Mouse (Mus musculus): ENCODE data around the gene Gprc5c. TPM values are rescaled to one million over a fixed set of nuclear protein-coding genes. Genes with fewer than 3 reads are reported as not detected.

The Gprc5c gene
- total RNA-seq, 2 experiments from 2014 or later = 4.3 to 6.5 TPM

- no peak for DNase-seq (ENCODE audit: low spot score in 2 of 2)
Measured at GRCm38 (mm10) chr11:114867361-114868235, 16.6 kb downstream of the Gprc5c start.

DNA sequence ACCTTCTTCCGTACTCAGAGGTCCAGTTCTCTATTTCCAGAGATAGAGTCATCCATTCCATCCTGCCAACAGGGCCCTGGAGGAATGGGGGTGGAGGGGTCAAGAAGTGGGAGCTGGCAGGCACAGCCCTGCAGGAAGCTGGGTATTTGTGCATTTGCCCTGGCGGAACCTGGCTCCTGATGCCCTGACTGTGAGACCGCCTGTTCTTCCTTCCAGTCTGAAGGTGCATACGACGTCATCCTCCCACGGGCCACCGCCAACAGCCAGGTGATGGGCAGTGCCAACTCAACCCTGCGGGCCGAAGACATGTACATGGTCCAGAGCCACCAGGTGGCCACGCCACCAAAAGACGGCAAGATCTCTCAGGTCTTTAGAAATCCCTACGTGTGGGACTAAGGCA is 17.3 kb downstream of the Gprc5c start:
- DNase-seq (ENCODE audit: low spot score in 2 of 2) = no peak

- no peak for DNase-seq (ENCODE audit: low spot score in 2 of 2)
Measured at GRCm38 (mm10) chr11:114869787-114870186, 18.8 kb downstream of the Gprc5c start.

- DNase-seq (ENCODE audit: low spot score in 2 of 2) = no peak
Measured at GRCm38 (mm10) chr11:114871540-114871939, 20.6 kb downstream of the Gprc5c start.

- DNase-seq (ENCODE audit: low spot score in 2 of 2) = no peak
Measured at GRCm38 (mm10) chr11:114873022-114873817, 22.3 kb downstream of the Gprc5c start.

GRCm38 (mm10) chr11:114874226-114875145 is 23.5 kb downstream of the Gprc5c start:
- no peak for DNase-seq (ENCODE audit: low spot score in 2 of 2)

DNA sequence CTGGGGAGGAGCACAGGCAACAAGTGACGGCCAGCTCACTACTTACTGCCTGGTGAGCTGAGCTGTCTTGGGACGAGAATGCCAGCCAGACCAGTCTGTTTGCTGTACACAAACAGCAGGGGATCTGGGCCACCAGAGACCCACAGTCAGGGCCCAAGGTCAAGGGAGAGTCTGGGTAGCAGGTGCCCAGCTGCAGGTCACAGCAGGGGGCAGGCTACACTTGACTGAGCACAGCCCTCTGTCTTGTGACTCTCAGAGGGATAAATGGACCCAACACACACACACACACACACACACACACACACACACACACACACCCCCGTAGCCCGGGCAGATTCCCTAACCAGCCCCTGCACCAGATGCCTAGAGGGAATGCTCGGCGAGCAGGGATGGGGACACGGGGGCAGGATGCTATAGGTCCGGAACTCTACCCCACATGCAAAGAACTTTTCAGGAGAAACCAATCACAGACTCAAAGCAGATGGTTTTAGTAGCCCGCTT is 24.4 kb downstream of the Gprc5c start:
- DNase-seq (ENCODE audit: low spot score in 2 of 2) = no peak

GRCm38 (mm10) chr11:114876176-114876575 is 25.2 kb downstream of the Gprc5c start:
- DNase-seq (ENCODE audit: low spot score in 2 of 2) = no peak

DNA sequence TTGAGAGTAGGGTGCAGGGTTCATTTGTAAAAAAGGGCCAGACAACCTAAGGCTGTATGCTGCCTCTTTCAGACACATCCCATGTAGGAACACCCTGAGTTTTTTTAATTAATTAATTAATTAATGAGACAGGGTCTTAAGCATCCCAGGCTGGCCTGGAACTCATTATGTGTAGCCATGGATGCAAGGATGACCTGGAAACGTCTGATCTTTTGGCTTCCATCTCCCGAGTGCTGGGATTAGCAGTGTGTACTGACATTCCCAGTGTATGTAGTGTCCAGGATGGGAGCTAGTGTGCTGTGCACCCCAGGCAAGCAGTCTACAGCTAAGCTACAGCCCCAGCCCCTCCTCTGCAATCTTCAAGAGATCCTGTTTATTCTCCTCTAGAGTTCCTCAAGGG is 25.7 kb downstream of the Gprc5c start:
- DNase-seq (ENCODE audit: low spot score in 2 of 2) = no peak

DNA sequence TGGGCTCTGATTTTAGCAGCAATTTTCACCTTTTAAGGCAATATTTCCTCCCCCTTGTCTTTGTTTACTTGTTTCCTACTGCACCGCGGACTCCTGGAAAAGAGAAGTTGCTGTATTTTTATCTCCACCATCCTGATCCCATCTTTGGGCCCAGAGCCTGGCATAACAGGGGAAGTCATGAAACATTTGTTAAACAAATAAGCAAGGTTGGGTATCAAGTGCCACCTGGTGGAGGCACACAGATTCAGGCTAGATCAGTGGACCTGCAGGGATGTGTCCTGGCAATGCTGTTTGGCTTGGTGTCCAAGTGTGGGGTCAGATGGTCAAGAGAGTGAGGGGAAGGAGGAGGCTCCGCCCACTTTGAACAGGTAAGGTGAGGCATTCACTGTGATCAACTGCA is 26.2 kb downstream of the Gprc5c start:
- DNase-seq (ENCODE audit: low spot score in 2 of 2) = peak; percentile 36 to 42

GRCm38 (mm10) chr11:114879666-114880065 is 28.7 kb downstream of the Gprc5c start:
- no peak for DNase-seq (ENCODE audit: low spot score in 2 of 2)

DNA sequence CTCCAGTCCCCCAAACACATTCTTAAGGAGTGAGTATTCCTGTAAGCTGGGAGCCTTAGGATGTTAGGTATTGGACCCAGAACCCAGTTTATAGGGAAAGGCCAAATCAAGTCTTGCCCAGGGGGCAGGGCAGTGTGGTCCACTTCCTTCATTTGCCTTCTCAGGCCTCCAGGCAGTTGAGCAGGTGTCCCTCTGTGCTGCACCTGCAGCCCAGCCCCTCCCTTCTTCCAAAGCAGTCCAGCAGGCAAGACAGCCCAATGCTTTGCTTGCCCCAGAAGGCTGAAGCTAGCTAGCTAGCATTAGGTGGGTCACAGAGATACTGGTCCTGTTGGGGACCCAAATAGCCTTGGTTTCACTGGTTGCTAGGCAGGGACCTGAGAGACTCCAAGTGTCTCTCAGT is 29.2 kb downstream of the Gprc5c start:
- no peak for DNase-seq (ENCODE audit: low spot score in 2 of 2)

DNA sequence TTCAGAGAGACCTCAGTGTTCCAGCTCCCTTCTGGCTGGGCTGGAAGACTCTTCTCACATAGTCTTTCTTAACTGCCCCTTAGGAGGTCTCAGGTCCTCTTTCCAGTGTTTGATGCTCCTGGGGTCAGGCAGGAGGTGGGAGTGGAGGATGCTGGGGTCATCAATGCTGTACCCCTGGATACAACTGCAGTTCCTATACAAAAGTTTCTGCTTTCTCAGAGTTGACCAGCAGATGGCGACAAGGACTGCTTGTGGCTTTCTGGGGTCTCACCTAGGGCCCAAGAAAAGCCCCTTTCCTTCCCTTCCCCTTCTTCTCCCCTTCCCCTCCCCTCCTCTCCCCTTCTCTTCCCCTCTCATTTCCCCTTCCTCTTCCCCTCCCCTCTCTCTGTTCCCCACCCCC is 29.6 kb downstream of the Gprc5c start:
- DNase-seq (ENCODE audit: low spot score in 2 of 2) = peak; percentile 20 to 52

DNA sequence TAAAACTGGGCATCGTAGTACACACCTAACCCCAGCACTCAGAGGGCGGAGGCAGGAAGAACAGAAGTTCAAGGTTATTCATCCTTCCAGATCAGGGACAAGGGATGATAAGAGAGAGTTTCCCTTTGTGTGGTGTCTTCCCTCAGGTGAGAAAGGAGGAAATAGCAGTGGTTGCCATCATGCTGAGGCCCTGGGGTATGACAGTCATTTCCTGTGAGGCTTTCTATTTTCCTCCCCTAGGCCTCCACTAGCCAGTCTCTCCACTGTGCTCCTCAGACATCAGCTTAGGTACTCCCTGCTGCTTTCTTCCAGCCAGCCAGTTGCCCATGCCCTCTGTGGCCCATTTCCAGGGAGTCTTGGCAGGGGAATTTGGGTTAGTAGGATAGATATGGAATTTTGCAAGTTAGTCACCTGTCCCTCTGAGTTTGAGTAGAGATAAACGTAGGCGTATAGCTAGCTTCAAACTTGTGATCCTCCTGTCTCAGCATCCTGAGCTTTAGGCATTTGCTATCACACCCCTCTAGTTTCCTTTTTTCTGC is 32.4 kb downstream of the Gprc5c start:
- no peak for DNase-seq (ENCODE audit: low spot score in 2 of 2)

GRCm38 (mm10) chr11:114884380-114885100 is 33.6 kb downstream of the Gprc5c start:
- no peak for DNase-seq (ENCODE audit: low spot score in 2 of 2)

- no peak for DNase-seq (ENCODE audit: low spot score in 2 of 2)
Measured at GRCm38 (mm10) chr11:114889991-114890518, 39.1 kb downstream of the Gprc5c start, which contains the start of gene Cd300a. Cd300a (plus strand) TSS chr11:114890041.

DNA sequence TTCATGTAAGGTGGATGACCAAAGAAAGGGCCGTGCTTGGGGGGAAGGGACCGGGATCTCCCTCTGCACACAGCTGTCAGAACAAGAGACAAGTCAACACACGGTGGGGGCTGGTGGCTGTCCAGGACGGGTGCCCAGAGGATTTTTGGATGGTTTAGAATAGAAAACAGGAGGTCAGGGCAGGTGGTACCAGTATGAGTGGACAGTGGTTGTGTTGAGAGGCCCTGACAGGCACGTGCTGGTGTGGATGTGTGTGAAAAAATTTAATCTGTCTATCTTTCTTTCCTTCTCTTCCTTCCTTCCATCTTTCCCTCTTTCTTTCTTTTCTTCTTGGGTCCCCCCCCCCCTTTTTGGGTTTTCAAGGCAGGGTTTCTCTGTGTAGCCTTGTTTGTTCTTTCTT is 39.6 kb downstream of the Gprc5c start:
- no peak for DNase-seq (ENCODE audit: low spot score in 2 of 2)

- DNase-seq (ENCODE audit: low spot score in 2 of 2) = no peak
Measured at GRCm38 (mm10) chr11:114896085-114896484, 45.1 kb downstream of the Gprc5c start.

DNA sequence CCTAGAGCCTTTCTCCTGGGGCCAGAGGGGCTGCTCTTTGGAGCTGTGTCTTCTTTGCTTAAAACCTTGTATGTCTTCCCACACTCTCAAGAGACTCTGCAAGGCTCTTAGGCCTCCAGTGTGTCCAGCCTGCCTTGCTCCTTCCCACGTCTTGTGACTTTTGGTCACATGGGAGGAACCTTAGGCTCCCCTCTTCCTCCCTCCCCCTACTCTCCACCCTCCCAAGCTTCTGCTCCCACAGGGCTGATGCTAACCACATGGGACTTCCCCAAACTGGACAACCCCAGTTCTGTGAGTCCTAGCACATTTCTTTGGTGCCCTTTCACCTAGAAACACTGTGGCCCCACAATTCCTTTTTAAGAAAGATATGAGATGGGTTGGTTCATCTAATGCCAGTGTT is 47.1 kb downstream of the Gprc5c start:
- no peak for DNase-seq (ENCODE audit: low spot score in 2 of 2)

DNA sequence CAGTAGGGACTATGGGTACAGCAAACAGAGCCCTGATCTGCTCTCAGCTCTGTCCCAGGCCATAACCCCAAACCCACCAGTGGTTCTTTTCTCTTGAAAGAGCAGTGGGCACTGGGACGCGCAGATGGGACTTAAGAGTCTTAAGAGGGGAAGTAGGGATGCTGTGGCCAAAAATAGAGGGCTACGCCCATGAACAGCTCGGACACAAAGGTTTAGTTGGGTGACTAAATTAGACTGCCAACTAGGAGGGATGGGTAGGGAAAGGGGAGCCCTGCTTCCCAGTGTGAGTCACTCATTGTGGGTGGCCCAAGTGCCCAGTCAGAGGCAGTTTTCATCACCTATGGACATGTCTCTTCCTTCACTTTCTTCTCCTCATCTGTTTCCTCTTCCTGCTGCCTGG is 52.3 kb downstream of the Gprc5c start:
- no peak for DNase-seq (ENCODE audit: low spot score in 2 of 2)
